9 mouse cellular contexts compared by ENCODE assay signal in genomic region chr4:63726727-63727126, GRCm38 (mm10). TPM values are rescaled to one million over a fixed set of nuclear protein-coding genes. Genes with fewer than 3 reads are reported as not detected.
"Had no signal": no experiment of that assay in that cellular context is flagged by ENCODE, and none has a peak within 500 bp of the region (broad histone marks: within the 10 kb centered on the region; RNA-seq: fewer than 3 reads in every experiment).

No protein-coding gene starts in this region.

- H3K9me3 ChIP-seq: intestine, embryonic 15.5 days; limb, embryonic 10.5 days; liver, embryonic 15.5 days; neural tube, embryonic 15.5 days had no signal

- H3K9ac ChIP-seq: intestine, embryonic 15.5 days; liver, embryonic 15.5 days; neural tube, embryonic 15.5 days had no signal

- H3K4me3 ChIP-seq: intestine, embryonic 15.5 days; left cerebral cortex, adult 2 months; limb, embryonic 10.5 days; liver, embryonic 15.5 days; neural tube, embryonic 15.5 days had no signal

- H3K27me3 ChIP-seq: intestine, embryonic 15.5 days; liver, embryonic 15.5 days; neural tube, embryonic 15.5 days had no signal

- H3K4me2 ChIP-seq: intestine, embryonic 15.5 days; liver, embryonic 11.5 days; liver, embryonic 15.5 days; neural tube, embryonic 15.5 days had no signal

- H3K27ac ChIP-seq: intestine, embryonic 15.5 days; left cerebral cortex, adult 2 months; limb, embryonic 10.5 days; liver, embryonic 15.5 days; neural tube, embryonic 15.5 days had no signal

- DNase-seq: right cerebral cortex, adult 18-20 months; right cerebral cortex, postnatal 25 days; thymus, postnatal 36 days had no signal

- H3K4me1 ChIP-seq: intestine, embryonic 15.5 days; liver, embryonic 15.5 days; neural tube, embryonic 15.5 days had no signal

- H3K36me3 ChIP-seq: intestine, embryonic 15.5 days; limb, embryonic 10.5 days; liver, embryonic 15.5 days; neural tube, embryonic 15.5 days had no signal

- ATAC-seq: intestine, embryonic 15.5 days had no signal

RNA-seq across cellular contexts. Expression of gene Tnfsf15, which starts 18.2 kb away (rescaled TPM):
- polyA plus RNA-seq: limb, embryonic 10.5 days; neural tube, embryonic 15.5 days had no signal
